Mouse (Mus musculus) heart, embryonic 16.5 days (tissue): ENCODE measurements at regions not wholly inside any gene's neighbourhood (a gene's known extent, or its start where the extent isn't known, plus 50 kb on each side); places are given as distances from the start of the nearest gene placed in this dataset.

Experiments used
- ATAC-seq: fragments of 200-750 bp; cut with Nextera tagmentation; replicated peaks from 2 replicates; pipeline ENCODE4 v1.8.0; 2017; ENCODE audit warnings: moderate number of reproducible peaks; ENCODE audit not compliant: insufficient read depth, low FRiP score; ENCODE audit errors: extremely low read depth
- H3K27ac ChIP-seq: fragments of 300-500 bp; sonication (generic); 2 replicates; pipeline ENCODE4 v1.5.1; 2014; ENCODE audit warnings: mild to moderate bottlenecking, low read length, control low read depth, moderate library complexity
- H3K27me3 ChIP-seq: fragments of 300-500 bp; sonication (generic); 2 replicates; pipeline ENCODE4 v1.6.1; 2014; ENCODE audit warnings: low read length, mixed read lengths; ENCODE audit not compliant: control insufficient read depth, insufficient read depth
- H3K36me3 ChIP-seq: fragments of 300-500 bp; sonication (generic); 2 replicates; pipeline ENCODE4 v1.6.1; 2014; ENCODE audit not compliant: control insufficient read depth, insufficient read depth
- H3K4me1 ChIP-seq: fragments of 300-500 bp; sonication (generic); 2 replicates; pipeline ENCODE4 v1.6.1; 2014; ENCODE audit warnings: low read length, mixed read lengths; ENCODE audit not compliant: control insufficient read depth, insufficient read depth
- H3K4me2 ChIP-seq: fragments of 300-500 bp; sonication (generic); 2 replicates; pipeline ENCODE4 v1.6.1; 2014; ENCODE audit warnings: low read depth, mild to moderate bottlenecking, control low read depth, low read length
- H3K4me3 ChIP-seq: fragments of 300-500 bp; sonication (generic); 2 replicates; pipeline ENCODE4 v1.5.1; 2014; ENCODE audit warnings: mild to moderate bottlenecking, control low read depth, low read length
- H3K9ac ChIP-seq: fragments of 300-500 bp; sonication (generic); 2 replicates; pipeline ENCODE4 v1.6.1; 2014; ENCODE audit warnings: low read length, control low read depth
- H3K9me3 ChIP-seq: fragments of 300-500 bp; sonication (generic); replicated peaks from 2 replicates; pipeline ENCODE4 v1.6.1; 2016; ENCODE audit warnings: low read length; ENCODE audit not compliant: control insufficient read depth
- WGBS: fragments of 180-500 bp; shearing (Covaris S2); extraction: QIAGEN DNeasy Blood & Tissue Kit; methylation state at CpG from one replicate; pipeline ENCODE4 v1.1.7; 2014; 5-methylcytosine and 5-hydroxymethylcytosine counted together

DNA sequence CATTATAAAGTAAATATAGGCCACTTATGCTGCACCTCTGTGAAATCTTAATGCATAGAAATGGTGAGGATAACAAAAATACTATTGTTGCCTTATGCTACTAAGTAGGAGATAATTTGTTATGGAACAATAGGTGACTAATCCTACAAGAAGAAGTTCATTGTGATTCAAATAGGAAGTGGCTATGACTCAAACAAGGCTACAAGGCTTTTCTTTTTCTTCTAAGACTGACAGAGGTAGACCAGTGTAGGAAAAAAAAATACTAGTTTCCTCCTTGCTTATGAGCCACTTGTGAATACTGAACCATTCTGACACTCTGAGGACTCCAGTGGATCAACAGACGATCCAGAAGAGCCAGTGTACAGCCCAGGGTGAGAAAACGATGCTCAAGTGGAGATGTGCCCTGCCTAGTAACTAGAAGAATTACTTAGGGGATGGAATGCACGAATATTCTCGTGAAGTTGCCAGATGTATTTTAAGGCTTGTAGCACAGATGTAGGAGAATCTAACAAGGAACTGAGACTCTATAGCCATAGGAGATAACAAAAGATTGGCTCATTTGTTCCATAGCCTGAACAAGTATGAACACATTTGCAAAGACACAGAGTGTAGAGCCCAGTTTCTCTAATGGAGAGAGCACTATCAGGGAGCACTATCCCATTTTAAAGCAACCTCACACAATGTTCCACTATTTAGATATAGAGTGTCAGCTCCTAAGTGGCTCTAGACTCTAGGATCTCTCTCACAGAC lies 60.3 kb downstream of the Fzd1 start:
- Histone ChIP-seq H3K4me3 (no peak overlapping the region), H3K27ac (no peak overlapping the region), H3K9me3 (no peaks in the 10 kb centered on the region), H3K4me2 (no peak overlapping the region), H3K4me1 (no peaks in the 10 kb centered on the region), H3K36me3 (no peaks in the 10 kb centered on the region), H3K9ac (no peak overlapping the region), H3K27me3 (no peaks in the 10 kb centered on the region)
- no peak for ATAC-seq
- 64% methylated on average over 4 of the region's 4 CpGs for WGBS

DNA sequence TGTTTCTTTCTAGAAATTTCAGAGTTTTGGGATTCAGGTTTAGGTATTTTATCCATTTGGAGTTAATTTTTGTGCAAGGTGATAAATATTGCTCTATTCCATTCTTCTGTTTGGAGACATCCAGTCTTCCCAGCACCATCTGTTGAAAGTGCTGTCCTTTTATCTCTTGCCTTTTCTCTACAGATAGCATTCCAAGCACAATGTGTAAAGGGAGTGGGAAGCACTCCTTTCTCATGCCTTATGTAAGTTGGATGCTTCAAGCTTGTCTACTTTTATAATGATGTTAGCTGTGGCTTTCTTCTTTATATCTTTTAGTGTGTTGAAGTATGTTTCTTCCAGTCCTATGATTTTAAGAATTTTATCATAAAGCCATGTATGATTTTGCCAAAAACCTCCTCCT lies 61.1 kb downstream of the Fzd1 start:
- Histone ChIP-seq H3K27me3 (no peaks in the 10 kb centered on the region), H3K4me1 (no peaks in the 10 kb centered on the region), H3K36me3 (no peaks in the 10 kb centered on the region), H3K9ac (no peak overlapping the region), H3K4me2 (no peak overlapping the region), H3K27ac (no peak overlapping the region), H3K9me3 (no peaks in the 10 kb centered on the region), H3K4me3 (no peak overlapping the region)
- ATAC-seq: no peak

DNA sequence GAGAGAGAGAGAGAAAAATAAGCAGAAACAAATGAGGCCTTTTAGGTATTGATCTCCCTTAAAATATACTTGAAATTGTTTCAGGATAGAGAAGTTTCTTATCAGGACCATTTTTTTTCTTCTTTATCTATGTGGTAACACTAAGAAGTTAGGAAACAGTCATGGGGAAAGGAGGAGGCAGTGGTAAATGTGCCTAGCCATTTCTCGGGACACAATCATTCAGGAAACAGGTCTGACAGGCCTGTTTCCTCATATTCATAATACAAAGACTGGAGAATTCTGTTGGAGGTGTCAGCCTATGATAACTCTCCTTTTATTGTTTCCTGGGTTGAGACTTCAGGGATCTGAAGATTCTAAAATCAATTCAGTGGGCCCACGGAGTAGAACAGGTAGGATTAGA lies 68.7 kb downstream of the Fzd1 start:
- Histone ChIP-seq H3K9me3 (no peaks in the 10 kb centered on the region), H3K9ac (no peak overlapping the region), H3K36me3 (no peaks in the 10 kb centered on the region), H3K4me2 (no peak overlapping the region), H3K4me3 (no peak overlapping the region), H3K27ac (no peak overlapping the region), H3K27me3 (no peaks in the 10 kb centered on the region), H3K4me1 (no peaks in the 10 kb centered on the region)
- WGBS: 53% methylated on average over 2 of the region's 2 CpGs
- no peak for ATAC-seq

DNA sequence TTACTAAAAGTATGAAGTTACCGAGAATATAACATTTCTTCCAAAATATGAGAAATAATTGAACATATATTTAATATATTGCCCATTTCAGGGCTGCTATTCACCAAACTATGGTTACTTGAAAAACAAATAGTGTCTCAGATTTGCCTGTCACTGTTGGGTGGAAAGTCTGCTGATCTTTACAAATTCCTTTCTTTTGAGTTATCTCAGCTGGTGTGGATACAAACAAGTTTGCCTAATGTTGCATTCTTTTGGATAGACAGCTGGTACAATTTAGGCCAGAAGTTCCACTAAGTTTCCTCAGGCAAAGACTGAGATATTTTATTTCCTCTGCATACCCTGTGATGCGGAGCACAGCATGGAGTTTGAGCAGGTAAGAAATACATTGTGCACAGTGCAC lies 82.5 kb downstream of the Fzd1 start:
- no peaks in the 10 kb centered on the region for H3K9me3 ChIP-seq
- no peaks in the 10 kb centered on the region for H3K27me3 ChIP-seq
- no peak overlapping the region for H3K4me3 ChIP-seq
- H3K36me3 ChIP-seq: no peaks in the 10 kb centered on the region
- H3K9ac ChIP-seq: no peak overlapping the region
- no peak overlapping the region for H3K27ac ChIP-seq
- H3K4me2 ChIP-seq: no peak overlapping the region
- WGBS: 74% methylated on average over 2 of the region's 2 CpGs
- no peaks in the 10 kb centered on the region for H3K4me1 ChIP-seq
- no peak for ATAC-seq

DNA sequence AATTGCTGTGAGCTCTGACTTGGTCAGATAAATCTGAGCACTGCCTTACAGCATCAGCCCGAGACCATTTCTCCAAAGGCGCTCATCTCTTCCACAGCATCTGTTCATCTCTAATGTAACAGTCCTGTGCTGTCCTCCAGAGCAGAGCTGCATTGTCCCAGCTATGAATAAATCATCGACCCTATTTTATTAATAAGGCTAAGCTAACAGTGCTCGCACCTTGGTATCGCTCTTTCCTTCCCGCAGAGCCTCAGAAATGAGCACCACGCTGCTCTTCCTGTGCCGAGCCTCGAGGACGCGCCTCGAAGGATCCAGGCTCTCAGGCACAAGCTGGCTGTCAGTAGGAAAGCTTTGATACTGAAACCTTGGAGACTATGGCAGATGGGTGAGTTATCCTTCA lies 91.5 kb downstream of the Fzd1 start:
- Histone ChIP-seq H3K4me1 (no peaks in the 10 kb centered on the region), H3K27me3 (no peaks in the 10 kb centered on the region), H3K36me3 (no peaks in the 10 kb centered on the region), H3K4me3 (no peak overlapping the region), H3K27ac (no peak overlapping the region), H3K4me2 (no peak overlapping the region), H3K9me3 (no peaks in the 10 kb centered on the region), H3K9ac (no peak overlapping the region)
- ATAC-seq: no peak
- 77% methylated on average over 12 of the region's 12 CpGs for WGBS

DNA sequence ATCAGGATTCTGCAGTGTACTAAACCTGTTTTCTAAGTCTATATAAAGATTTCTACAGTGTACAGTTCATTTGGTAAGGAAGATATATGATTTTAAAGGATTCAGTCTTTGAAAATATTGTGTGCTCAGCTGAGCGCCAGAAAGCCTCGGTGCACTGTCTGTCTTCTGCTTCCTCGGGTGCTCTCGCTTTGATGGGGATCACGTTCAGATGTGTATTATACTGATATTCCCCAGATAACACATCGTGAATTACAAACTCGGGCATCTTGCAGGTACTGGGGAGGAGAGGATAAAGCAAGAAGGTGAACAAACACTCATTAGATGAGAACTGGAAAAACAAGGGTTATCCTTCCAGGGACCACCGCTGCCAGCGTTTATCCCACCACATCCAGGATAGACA lies 91.9 kb downstream of the Fzd1 start:
- Histone ChIP-seq H3K9ac (no peak overlapping the region), H3K4me3 (no peak overlapping the region), H3K27ac (no peak overlapping the region), H3K4me1 (no peaks in the 10 kb centered on the region), H3K9me3 (no peaks in the 10 kb centered on the region), H3K4me2 (no peak overlapping the region), H3K27me3 (no peaks in the 10 kb centered on the region), H3K36me3 (no peaks in the 10 kb centered on the region)
- ATAC-seq: no peak
- WGBS: 69% methylated on average over 9 of the region's 9 CpGs

DNA sequence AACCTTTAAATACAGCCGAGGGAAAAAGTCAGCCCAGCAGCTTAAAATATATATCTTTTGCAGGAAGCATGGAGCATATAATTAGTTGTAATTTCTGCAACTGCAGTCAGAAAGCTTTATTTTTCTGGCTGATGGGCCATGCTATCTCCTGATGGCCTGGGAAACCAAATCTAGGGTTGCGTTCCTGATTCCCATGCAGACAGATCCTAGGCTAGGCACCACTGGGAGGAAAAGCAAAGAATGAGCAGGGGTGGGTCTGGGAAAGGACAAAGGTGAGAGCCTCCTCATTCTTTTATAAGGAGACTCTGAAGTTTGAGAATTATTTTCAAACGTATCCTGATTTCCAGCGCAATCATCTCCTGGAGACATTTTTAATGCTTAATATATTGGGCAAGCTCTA lies 92.9 kb downstream of the Fzd1 start:
- WGBS: 75% methylated on average over 4 of the region's 4 CpGs
- Histone ChIP-seq H3K36me3 (no peaks in the 10 kb centered on the region), H3K4me1 (no peaks in the 10 kb centered on the region), H3K4me2 (no peak overlapping the region), H3K9ac (no peak overlapping the region), H3K9me3 (no peaks in the 10 kb centered on the region), H3K27me3 (no peaks in the 10 kb centered on the region), H3K27ac (no peak overlapping the region), H3K4me3 (no peak overlapping the region)
- no peak for ATAC-seq

DNA sequence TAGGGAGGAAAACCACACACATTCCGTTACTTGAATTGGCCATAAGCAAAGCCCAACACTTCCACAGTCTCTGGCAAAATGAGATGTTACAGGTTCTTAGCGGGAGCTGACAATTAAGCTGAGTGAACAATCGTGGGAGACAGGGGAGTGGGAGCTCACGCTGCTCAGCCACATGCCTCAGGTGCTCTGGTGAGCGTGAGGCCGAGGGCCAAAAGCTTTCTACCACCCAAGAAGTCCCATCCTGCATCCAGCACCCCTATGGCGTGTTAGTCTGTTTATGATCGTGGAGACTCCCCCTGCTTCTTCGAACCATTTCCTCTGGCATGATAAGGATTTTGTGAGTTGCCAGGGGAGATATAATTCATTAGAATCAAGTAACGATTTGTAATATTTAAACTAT lies 93.3 kb downstream of the Fzd1 start:
- no peaks in the 10 kb centered on the region for H3K36me3 ChIP-seq
- H3K9ac ChIP-seq: no peak overlapping the region
- H3K27me3 ChIP-seq: no peaks in the 10 kb centered on the region
- WGBS: 59% methylated on average over 10 of the region's 10 CpGs
- H3K4me2 ChIP-seq: no peak overlapping the region
- H3K27ac ChIP-seq: no peak overlapping the region
- no peak for ATAC-seq
- no peaks in the 10 kb centered on the region for H3K4me1 ChIP-seq
- no peaks in the 10 kb centered on the region for H3K9me3 ChIP-seq
- no peak overlapping the region for H3K4me3 ChIP-seq

DNA sequence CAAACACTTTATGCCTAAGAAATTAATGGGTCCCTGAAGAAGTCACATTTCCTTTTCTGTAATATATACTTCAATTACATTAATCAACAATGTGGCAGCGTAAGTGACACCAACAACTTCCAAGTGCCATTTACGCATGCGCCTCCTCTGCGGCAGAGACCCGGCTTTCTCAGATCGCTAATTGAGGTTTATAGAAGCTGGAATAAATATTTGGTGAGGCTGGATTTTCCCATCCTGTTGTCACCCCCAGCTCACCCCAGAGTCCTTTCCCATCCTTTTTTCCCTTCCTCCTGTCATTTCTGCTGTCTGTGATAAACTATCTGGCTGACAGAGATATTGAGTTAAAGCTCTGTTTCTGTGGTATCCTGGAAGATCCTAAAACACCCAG lies 95.6 kb downstream of the Fzd1 start:
- H3K9me3 ChIP-seq: no peaks in the 10 kb centered on the region
- no peak overlapping the region for H3K9ac ChIP-seq
- no peak overlapping the region for H3K4me3 ChIP-seq
- no peak overlapping the region for H3K4me2 ChIP-seq
- no peak overlapping the region for H3K27ac ChIP-seq
- no peaks in the 10 kb centered on the region for H3K27me3 ChIP-seq
- no peak for ATAC-seq
- no peaks in the 10 kb centered on the region for H3K36me3 ChIP-seq
- 75% methylated on average over 6 of the region's 6 CpGs for WGBS
- no peaks in the 10 kb centered on the region for H3K4me1 ChIP-seq
